Mouse (Mus musculus) leukemia stem cell, adult 10-12 weeks (primary cell): ENCODE measurements around the gene Tdrd5. TPM values are rescaled to one million over a fixed set of nuclear protein-coding genes. Genes with fewer than 3 reads are reported as not detected.

Experiments used
- polyA plus RNA-seq: library from polyadenylated mRNA; stranded (reverse); fragments of >175 nt; gene quantifications from 2 replicates; pipeline ENCODE4 v1.2.3, GENCODE M21; 2012; ENCODE audit warnings: low replicate concordance

The Tdrd5 gene
- 0.05 TPM in 1 of 2 replicates, not detected in the other for polyA plus RNA-seq

GRCm38 (mm10) chr1:156302911-156303749 lies at the start of gene Tdrd5:
TSS of gene Tdrd5 (minus strand) at chr1:156303664.

GRCm38 (mm10) chr1:156310630-156311029 lies 7.2 kb upstream of the Tdrd5 start, which contains the start of gene Nphs2:
TSS of gene Nphs2 (plus strand) at chr1:156310727.

Other genes starting within 250 kb of the Tdrd5 start
- 0.06 TPM in 1 of 2 replicates, not detected in the other for gene Fam163a, start 98.6 kb downstream of the Tdrd5 start, polyA plus RNA-seq
- gene Nphs2, start 7.1 kb upstream of the Tdrd5 start, polyA plus RNA-seq, result not detected in 2 replicates
- gene Gm2000, start 62.4 kb upstream of the Tdrd5 start, polyA plus RNA-seq, result 136 and 391 TPM in 2 replicates
- not detected in 2 replicates for gene Axdnd1, start 117.5 kb upstream of the Tdrd5 start, polyA plus RNA-seq
- 7.9 TPM in 2 replicates for gene Soat1, start 170.7 kb upstream of the Tdrd5 start, polyA plus RNA-seq
- 0.34 and 1.8 TPM in 2 replicates for gene Gm10031, start 220.3 kb upstream of the Tdrd5 start, polyA plus RNA-seq